Mouse (Mus musculus) liver, embryonic 14.5 days (tissue): ENCODE results near the gene Clasp1. TPM values are rescaled to one million over a fixed set of nuclear protein-coding genes. Genes with fewer than 3 reads are reported as not detected.

Experiments
- ATAC-seq: fragments of 200-750 bp; cut with Nextera tagmentation; 2 replicates; pipeline ENCODE4 v1.8.0; 2017; ENCODE audit warnings: moderate number of reproducible peaks, mild to moderate bottlenecking, moderate library complexity; ENCODE audit not compliant: insufficient read depth
- DNase-seq, 3 experiments: peaks; one replicate each; pipeline ENCODE4 v3.0.0-alpha.2; 2012 to 2013; ENCODE audit warnings: low read depth in 3 of 3, low spot score in 3 of 3
- H3K27ac ChIP-seq: fragments of 300-500 bp; sonication (generic); 2 replicates; pipeline ENCODE4 v1.5.1; 2014; ENCODE audit warnings: moderate library complexity, mild to moderate bottlenecking, control low read depth, inconsistent platforms
- H3K27me3 ChIP-seq: fragments of 300-500 bp; sonication (generic); 2 replicates; pipeline ENCODE4 v1.6.1; 2014; ENCODE audit warnings: mild to moderate bottlenecking, low read length, moderate library complexity; ENCODE audit not compliant: control insufficient read depth, insufficient read depth
- H3K36me3 ChIP-seq: fragments of 300-500 bp; sonication (generic); replicated peaks from 2 replicates; pipeline ENCODE4 v1.6.1; 2014; ENCODE audit warnings: low read depth; ENCODE audit not compliant: control insufficient read depth, insufficient read depth
- H3K4me1 ChIP-seq, 2 experiments: fragments of 200-500 bp in 1 of 2; fragments of 300-500 bp in 1 of 2; sonication (generic) in 1 of 2; replicated peaks; 2 replicates each; pipeline ENCODE4 v1.6.1; 2012 to 2014; ENCODE audit warnings: antibody characterized with exemption in 1 of 2, inconsistent platforms in 1 of 2, low read length in 1 of 2; ENCODE audit not compliant: control insufficient read depth in 2 of 2, insufficient read depth in 2 of 2
- H3K4me2 ChIP-seq: fragments of 300-500 bp; sonication (generic); 2 replicates; pipeline ENCODE4 v1.6.1; 2014; ENCODE audit warnings: low read depth, mild to moderate bottlenecking, control low read depth, moderate library complexity
- H3K4me3 ChIP-seq, 2 experiments: fragments of 200-500 bp in 1 of 2; fragments of 300-500 bp in 1 of 2; sonication (generic) in 1 of 2; 2 replicates each; pipeline ENCODE4 v1.5.1; 2012 to 2014; ENCODE audit warnings: low read depth in 2 of 2, low read length in 2 of 2, mild to moderate bottlenecking in 2 of 2, control low read depth in 1 of 2, inconsistent platforms in 1 of 2, moderate library complexity in 1 of 2; ENCODE audit not compliant: insufficient read depth in 1 of 2
- H3K9ac ChIP-seq: fragments of 300-500 bp; sonication (generic); replicated peaks from 2 replicates; pipeline ENCODE4 v1.6.1; 2014; ENCODE audit warnings: mild to moderate bottlenecking, control low read depth, moderate library complexity
- H3K9me3 ChIP-seq: fragments of 300-500 bp; sonication (generic); 2 replicates; pipeline ENCODE4 v1.6.1; 2016; ENCODE audit warnings: low read length, mixed read lengths; ENCODE audit not compliant: control insufficient read depth
- CTCF ChIP-seq: IDR thresholded peaks from 2 replicates; pipeline ENCODE4 v1.5.1; 2016; ENCODE audit warnings: antibody characterized with exemption, low read depth, control low read depth
- EP300 ChIP-seq: IDR thresholded peaks from 2 replicates; pipeline ENCODE4 v1.6.1; 2016; ENCODE audit warnings: antibody characterized with exemption, low read depth
- WGBS: fragments of 180-500 bp; shearing (Covaris S2); extraction: QIAGEN DNeasy Blood & Tissue Kit; methylation state at CpG from one replicate; pipeline ENCODE4 v1.1.7; 2014; ENCODE audit not compliant: insufficient replicate concordance; 5-methylcytosine and 5-hydroxymethylcytosine counted together
- polyA plus RNA-seq, 2 experiments: library from polyadenylated mRNA; depleted of rRNA in 1 of 2; stranded (reverse) in 1 of 2; unstranded in 1 of 2; fragments of >200 nt; fragmentation: Nextera tagmentation in 1 of 2; extraction: Ambion mirVana in 1 of 2; gene quantifications; 2 replicates each; pipeline versions ENCODE4 v1.2.1 to v1.2.3; 2012 to 2014

Clasp1 gene
- polyA plus RNA-seq, 2 experiments, result 6.5 to 8.8 TPM

GRCm38 (mm10) chr1:118483504-118484096, 94.7 kb downstream of the Clasp1 start:
- Histone ChIP-seq H3K4me2 (peak overlapping the region; percentile 43), H3K27ac (peak overlapping the region; percentile 20), H3K4me1 (peaks cover 41 to 45% of the 10 kb centered on the region in 2 experiments), H3K27me3 (no peaks in the 10 kb centered on the region), H3K9me3 (no peaks in the 10 kb centered on the region), H3K4me3 (no peak overlapping the region), H3K36me3 (no peaks in the 10 kb centered on the region), H3K9ac (no peak overlapping the region; the same call in 1 of the 2 replicates)
- ATAC-seq (peak; percentile 51; the same call in 1 of the 2 replicates), DNase-seq (peak in 2 of 3 experiments; percentile 45)
- TF ChIP-seq CTCF (no peak), EP300 (peak; percentile 62)
- 53% methylated on average over 6 of the region's 6 CpGs for WGBS

- no peaks in the 10 kb centered on the region for H3K27me3 ChIP-seq
- H3K4me3 ChIP-seq, result no peak overlapping the region
- H3K4me2 ChIP-seq, result no peak overlapping the region
- DNase-seq (no peak), ATAC-seq (no peak)
- no peaks in the 10 kb centered on the region for H3K36me3 ChIP-seq
- H3K4me1 ChIP-seq, result peaks cover 29 to 35% of the 10 kb centered on the region in 2 experiments
- 71% methylated on average over 3 of the region's 3 CpGs for WGBS
- TF ChIP-seq EP300 (no peak), CTCF (no peak)
- H3K9me3 ChIP-seq, result no peaks in the 10 kb centered on the region
- H3K27ac ChIP-seq, result no peak overlapping the region
- H3K9ac ChIP-seq, result no peak overlapping the region
Measured at GRCm38 (mm10) chr1:118485572-118485971, 96.7 kb downstream of the Clasp1 start.

GRCm38 (mm10) chr1:118486021-118486420, 97.2 kb downstream of the Clasp1 start:
- no peak overlapping the region for H3K27ac ChIP-seq
- H3K4me1 ChIP-seq, result peaks cover 29 to 32% of the 10 kb centered on the region in 2 experiments
- no peak overlapping the region for H3K9ac ChIP-seq
- no peaks in the 10 kb centered on the region for H3K9me3 ChIP-seq
- H3K4me3 ChIP-seq, result no peak overlapping the region
- no peaks in the 10 kb centered on the region for H3K36me3 ChIP-seq
- no peak for ATAC-seq
- no peak for DNase-seq
- TF ChIP-seq CTCF (no peak), EP300 (no peak)
- no peak overlapping the region for H3K4me2 ChIP-seq
- no peaks in the 10 kb centered on the region for H3K27me3 ChIP-seq

GRCm38 (mm10) chr1:118492811-118493210, 104.0 kb downstream of the Clasp1 start:
- H3K9me3 ChIP-seq, result no peaks in the 10 kb centered on the region
- H3K4me1 ChIP-seq, result no peaks in the 10 kb centered on the region
- 71% methylated on average over 3 of the region's 3 CpGs for WGBS
- H3K36me3 ChIP-seq, result no peaks in the 10 kb centered on the region
- no peak overlapping the region for H3K4me2 ChIP-seq
- TF ChIP-seq EP300, result no peak
- TF ChIP-seq CTCF, result peak; percentile 49
- H3K4me3 ChIP-seq, result no peak overlapping the region
- no peaks in the 10 kb centered on the region for H3K27me3 ChIP-seq
- no peak overlapping the region for H3K27ac ChIP-seq
- DNase-seq (no peak), ATAC-seq (no peak)
- no peak overlapping the region for H3K9ac ChIP-seq

- Histone ChIP-seq H3K9me3 (no peaks in the 10 kb centered on the region), H3K9ac (no peak overlapping the region), H3K4me3 (no peak overlapping the region), H3K4me2 (no peak overlapping the region), H3K4me1 (no peaks in the 10 kb centered on the region), H3K27ac (no peak overlapping the region), H3K27me3 (no peaks in the 10 kb centered on the region), H3K36me3 (no peaks in the 10 kb centered on the region; the same call in 1 of the 2 replicates)
- no peak for DNase-seq
- ATAC-seq, result no peak
- TF ChIP-seq CTCF (no peak), EP300 (no peak)
- 90% methylated on average over 9 of the region's 9 CpGs for WGBS
Measured at GRCm38 (mm10) chr1:118494551-118494950, 105.7 kb downstream of the Clasp1 start.
